Mouse (Mus musculus): ENCODE results near the gene Usp2.
A peak's percentile ranks its signal among the peaks of the same experiment; 100 is the strongest.

Gene Usp2

GRCm38 (mm10) chr9:44066785-44067225 lies at the start of gene Usp2:
Usp2 (plus strand) TSS chr9:44067021.
- DNase-seq (ENCODE audit: low spot score in 2 of 2) = peak; percentile 98 to 100

- no peak for DNase-seq (ENCODE audit: low spot score in 2 of 2)
These were observed 49.0 kb upstream of the Usp2 start for GRCm38 (mm10) chr9:44017846-44018245.

- no peak for DNase-seq (ENCODE audit: low spot score in 2 of 2)
These were observed 46.8 kb upstream of the Usp2 start for GRCm38 (mm10) chr9:44020001-44020400.

- peak; percentile 80 to 89 for DNase-seq (ENCODE audit: low spot score in 2 of 2)
These were observed 44.5 kb upstream of the Usp2 start for GRCm38 (mm10) chr9:44022100-44022847.

- DNase-seq (ENCODE audit: low spot score in 2 of 2) = no peak
These were observed 42.7 kb upstream of the Usp2 start for GRCm38 (mm10) chr9:44024096-44024495.

GRCm38 (mm10) chr9:44029580-44030236 lies 37.1 kb upstream of the Usp2 start:
- DNase-seq (ENCODE audit: low spot score in 2 of 2) = peak; percentile 58 to 67

GRCm38 (mm10) chr9:44030646-44031045 lies 36.2 kb upstream of the Usp2 start:
- no peak for DNase-seq (ENCODE audit: low spot score in 2 of 2)

GRCm38 (mm10) chr9:44031079-44031478 lies 35.7 kb upstream of the Usp2 start:
- peak in 1 of 2 experiments; percentile 59 for DNase-seq (ENCODE audit: low spot score in 2 of 2)

- no peak for DNase-seq (ENCODE audit: low spot score in 2 of 2)
These were observed 34.9 kb upstream of the Usp2 start for GRCm38 (mm10) chr9:44031946-44032345.

- DNase-seq (ENCODE audit: low spot score in 2 of 2) = no peak
These were observed 33.5 kb upstream of the Usp2 start for GRCm38 (mm10) chr9:44033317-44033716.

- DNase-seq (ENCODE audit: low spot score in 2 of 2) = peak in 1 of 2 experiments; percentile 62
These were observed 32.7 kb upstream of the Usp2 start for GRCm38 (mm10) chr9:44033957-44034727.

- no peak for DNase-seq (ENCODE audit: low spot score in 2 of 2)
These were observed 29.7 kb upstream of the Usp2 start for GRCm38 (mm10) chr9:44037106-44037505.

- no peak for DNase-seq (ENCODE audit: low spot score in 2 of 2)
These were observed 25.1 kb upstream of the Usp2 start for GRCm38 (mm10) chr9:44041511-44042395.

- DNase-seq (ENCODE audit: low spot score in 2 of 2) = no peak
These were observed 24.5 kb upstream of the Usp2 start for GRCm38 (mm10) chr9:44042396-44042680.

- peak; percentile 83 to 86 for DNase-seq (ENCODE audit: low spot score in 2 of 2)
These were observed 23.7 kb upstream of the Usp2 start, which contains the start of gene Thy1 for GRCm38 (mm10) chr9:44042836-44043707. Thy1 (plus strand) TSS chr9:44043384.

- DNase-seq (ENCODE audit: low spot score in 2 of 2) = peak; percentile 65 to 66
These were observed 23.0 kb upstream of the Usp2 start for GRCm38 (mm10) chr9:44043708-44044425.

- DNase-seq (ENCODE audit: low spot score in 2 of 2) = peak; percentile 74 to 76
These were observed 22.2 kb upstream of the Usp2 start for GRCm38 (mm10) chr9:44044426-44045157.

- DNase-seq (ENCODE audit: low spot score in 2 of 2) = no peak
These were observed 21.5 kb upstream of the Usp2 start for GRCm38 (mm10) chr9:44045158-44045883.
